Mouse (Mus musculus) heart, postnatal 0 days (tissue): ENCODE data around the gene Stk11. TPM values are rescaled to one million over a fixed set of nuclear protein-coding genes. Genes with fewer than 3 reads are reported as not detected.
A peak's percentile ranks its signal among the peaks of the same experiment; 100 is the strongest.
"Not testable (repeated sequence)": the region's sequence is repeated elsewhere in the genome, so short reads cannot be mapped to it uniquely, and the experiment has no call there.

Source experiments
- ATAC-seq: fragments of 200-750 bp; cut with Nextera tagmentation; 2 replicates; pipeline ENCODE4 v1.8.0; 2017; ENCODE audit warnings: low read depth, moderate number of reproducible peaks, moderate library complexity; ENCODE audit not compliant: insufficient read depth
- DNase-seq: peaks from one replicate; pipeline ENCODE4 v3.0.0-alpha.2; 2016; ENCODE audit warnings: low spot score
- H3K27ac ChIP-seq: fragments of 300-500 bp; sonication (generic); 2 replicates; pipeline ENCODE4 v1.5.1; 2014; ENCODE audit warnings: low read depth, mild to moderate bottlenecking
- H3K27me3 ChIP-seq: fragments of 300-500 bp; sonication (generic); 2 replicates; pipeline ENCODE4 v1.6.1; 2014; ENCODE audit warnings: low read length, mixed read lengths; ENCODE audit not compliant: control insufficient read depth, insufficient read depth
- H3K36me3 ChIP-seq: fragments of 300-500 bp; sonication (generic); replicated peaks from 2 replicates; pipeline ENCODE4 v1.6.1; 2014; ENCODE audit warnings: low read length, mixed read lengths; ENCODE audit not compliant: control insufficient read depth, insufficient read depth
- H3K4me1 ChIP-seq: fragments of 300-500 bp; sonication (generic); 2 replicates; pipeline ENCODE4 v1.6.1; 2014; ENCODE audit warnings: antibody characterized with exemption; ENCODE audit not compliant: control insufficient read depth, insufficient read depth
- H3K4me2 ChIP-seq: fragments of 300-500 bp; sonication (generic); 2 replicates; pipeline ENCODE4 v1.6.1; 2014; ENCODE audit warnings: low read depth, mild to moderate bottlenecking, low read length, moderate library complexity
- H3K4me3 ChIP-seq: fragments of 300-500 bp; sonication (generic); 2 replicates; pipeline ENCODE4 v1.5.1; 2014; ENCODE audit warnings: low read depth, low read length
- H3K9ac ChIP-seq: fragments of 300-500 bp; sonication (generic); replicated peaks from 2 replicates; pipeline ENCODE4 v1.6.1; 2014; ENCODE audit warnings: low read depth, low read length, mixed read lengths
- H3K9me3 ChIP-seq: fragments of 300-500 bp; sonication (generic); replicated peaks from 2 replicates; pipeline ENCODE4 v1.6.1; 2016; ENCODE audit warnings: low read length; ENCODE audit not compliant: control insufficient read depth
- CTCF ChIP-seq: IDR thresholded peaks from 2 replicates; pipeline ENCODE4 v1.5.1; 2016; ENCODE audit warnings: antibody characterized with exemption, control low read depth, low read depth
- EP300 ChIP-seq: IDR thresholded peaks from 2 replicates; pipeline ENCODE4 v1.6.1; 2016; ENCODE audit warnings: antibody characterized with exemption, low read depth
- WGBS: fragments of 180-500 bp; shearing (Covaris S2); extraction: QIAGEN DNeasy Blood & Tissue Kit; methylation state at CpG from one replicate; pipeline ENCODE4 v1.1.7; 2014; 5-methylcytosine and 5-hydroxymethylcytosine counted together
- polyA plus RNA-seq: library from polyadenylated mRNA; unstranded; fragments of >200 nt; fragmentation: Nextera tagmentation; extraction: Ambion mirVana; gene quantifications from 2 replicates; pipeline ENCODE4 v1.2.1, GENCODE M21; 2015
- total RNA-seq: library from RNA; depleted of rRNA; stranded (reverse); fragments of >200 nt; gene quantifications from 2 replicates; pipeline ENCODE4 v1.2.3, GENCODE M21; 2014; ENCODE audit warnings: low replicate concordance

The Stk11 gene
- total and polyA plus RNA-seq, 2 experiments from 2014 or later, result 10.8 to 40.3 TPM

GRCm38 (mm10) chr10:80164161-80164997, 48.8 kb downstream of the Stk11 start:
- no peak for TF ChIP-seq CTCF
- no peak for TF ChIP-seq EP300
- peak overlapping the region; percentile 87 for H3K4me2 ChIP-seq
- peak overlapping the region; percentile 76 for H3K27ac ChIP-seq
- peak overlapping the region; percentile 56 for H3K9ac ChIP-seq
- no peaks in the 10 kb centered on the region for H3K27me3 ChIP-seq
- DNase-seq (no peak), ATAC-seq (no peak)
- no peaks in the 10 kb centered on the region for H3K36me3 ChIP-seq
- peak overlapping the region; percentile 45 for H3K4me3 ChIP-seq
- peaks cover 60% of the 10 kb centered on the region for H3K4me1 ChIP-seq
- H3K9me3 ChIP-seq, result no peaks in the 10 kb centered on the region
- 9% methylated on average over 38 of the region's 44 CpGs for WGBS

GRCm38 (mm10) chr10:80164998-80165344, 49.4 kb downstream of the Stk11 start:
- H3K4me2 ChIP-seq, result peak overlapping the region; percentile 87
- peak; percentile 34 for ATAC-seq
- H3K27ac ChIP-seq, result peak overlapping the region; percentile 85
- peaks cover 4% of the 10 kb centered on the region for H3K36me3 ChIP-seq
- WGBS, result under 1% methylated on average over 17 of the region's 17 CpGs
- peak; percentile 96 for DNase-seq
- H3K9ac ChIP-seq, result peak overlapping the region; percentile 56
- H3K27me3 ChIP-seq, result no peaks in the 10 kb centered on the region
- H3K9me3 ChIP-seq, result no peaks in the 10 kb centered on the region
- peaks cover 57% of the 10 kb centered on the region for H3K4me1 ChIP-seq
- peak overlapping the region; percentile 45 for H3K4me3 ChIP-seq
- peak; percentile 100 for TF ChIP-seq CTCF
- TF ChIP-seq EP300, result no peak; the same call in 1 of the 2 replicates

GRCm38 (mm10) chr10:80165392-80166128, 50.0 kb downstream of the Stk11 start, which contains the start of gene Cirbp:
Gene Cirbp (plus strand): TSS chr10:80165985.
- Histone ChIP-seq H3K4me3 (peak within 1 kb of the TSS; percentile 45), H3K36me3 (peaks cover 10% of the 10 kb centered on the region), H3K4me1 (peaks cover 51% of the 10 kb centered on the region), H3K27ac (peak within 1 kb of the TSS; percentile 88), H3K27me3 (no peaks in the 10 kb centered on the region), H3K4me2 (peak within 1 kb of the TSS; percentile 87), H3K9ac (peak within 1 kb of the TSS; percentile 56), H3K9me3 (no peaks in the 10 kb centered on the region)
- peak; percentile 5; the same call in 1 of the 2 replicates for ATAC-seq
- TF ChIP-seq CTCF (no peak), EP300 (no peak)
- 13% methylated on average over 20 of the region's 20 CpGs for WGBS
- peak; percentile 84 for DNase-seq

DNA sequence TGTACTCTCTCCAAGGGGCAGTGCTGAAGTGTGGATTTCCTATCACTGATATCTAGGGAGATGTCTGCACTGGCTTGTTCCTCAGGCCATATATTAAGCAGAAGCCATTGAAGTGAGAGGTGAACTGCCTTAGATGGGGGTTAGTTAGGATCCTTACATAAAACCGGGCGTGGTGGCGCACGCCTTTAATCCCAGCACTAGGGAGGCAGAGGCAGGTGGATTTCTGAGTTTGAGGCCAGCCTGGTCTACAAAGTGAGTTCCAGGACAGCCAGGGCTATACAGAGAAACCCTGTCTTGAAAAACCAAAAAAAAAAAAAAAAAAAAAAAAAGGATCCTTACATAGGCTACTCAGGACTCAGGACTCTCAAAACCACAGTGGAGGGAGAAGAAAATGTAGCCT, 50.5 kb downstream of the Stk11 start:
- H3K9me3 ChIP-seq, H3K27me3 ChIP-seq, ATAC-seq, DNase-seq, H3K4me3 ChIP-seq: not testable (repeated sequence)
- 80% methylated on average over 4 of the region's 4 CpGs for WGBS
- H3K36me3 ChIP-seq, result peaks cover 16% of the 10 kb centered on the region
- H3K27ac ChIP-seq, result peak overlapping the region; percentile 88
- 0 out of 2 replicates have a peak overlapping the region, but pooled peaks have one; percentile 34 for H3K9ac ChIP-seq
- peaks cover 46% of the 10 kb centered on the region for H3K4me1 ChIP-seq
- H3K4me2 ChIP-seq, result peak overlapping the region; percentile 87; the same call in 1 of the 2 replicates

GRCm38 (mm10) chr10:80167460-80168037, 51.9 kb downstream of the Stk11 start:
- DNase-seq (peak; percentile 98), ATAC-seq (peak; percentile 89)
- peaks cover 33% of the 10 kb centered on the region for H3K4me1 ChIP-seq
- TF ChIP-seq CTCF (no peak), EP300 (no peak)
- H3K4me2 ChIP-seq, result peak overlapping the region; percentile 69
- H3K4me3 ChIP-seq, result peak overlapping the region; percentile 90
- H3K27me3 ChIP-seq, result no peaks in the 10 kb centered on the region
- peak overlapping the region; percentile 100 for H3K27ac ChIP-seq
- peak overlapping the region; percentile 96 for H3K9ac ChIP-seq
- under 1% methylated on average over 47 of the region's 55 CpGs for WGBS
- H3K36me3 ChIP-seq, result peaks cover 28% of the 10 kb centered on the region
- no peaks in the 10 kb centered on the region for H3K9me3 ChIP-seq
